Mouse (Mus musculus): Measurements from ENCODE around the gene Pdpr.

DNA sequence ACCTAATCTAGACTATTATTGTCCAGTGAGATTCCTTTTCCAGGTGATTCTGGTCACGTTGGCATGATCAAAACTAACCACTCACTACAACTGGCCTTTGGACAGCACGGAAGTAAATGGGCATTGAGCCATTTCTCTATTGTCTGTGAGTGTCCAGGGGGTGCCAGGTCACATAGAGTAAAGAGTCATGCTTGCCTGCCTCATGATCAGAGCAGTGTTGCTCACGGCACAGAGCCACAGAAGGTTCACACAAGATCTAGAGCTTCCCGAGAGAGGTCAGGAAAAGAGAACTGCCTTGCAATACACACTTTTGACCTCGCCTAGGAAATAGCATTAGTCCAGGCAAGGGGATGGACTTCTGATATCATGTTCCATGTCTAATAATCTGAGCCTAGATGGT is 15.0 kb upstream of the Pdpr start:
- TF ChIP-seq GATA1 (IDR thresholded peaks at IDR 0.05; ENCODE audit: borderline replicate concordance, low read length) (no peak), FLI1 (IDR thresholded peaks at IDR 0.05; ENCODE audit: low read length) (no peak)

Measured in megakaryocyte, embryonic 14.5 days (primary cell).